Mouse (Mus musculus) spleen, embryonic (tissue): ENCODE results near the gene 2010111I01Rik.

Source experiments
- CTCF ChIA-PET: fragments of 350-600 bp; sonication (Branson Sonifier 250); formaldehyde crosslinking; loops from one replicate; lab custom pipeline; 2022; lab: Charles Lee

2010111I01Rik gene

DNA sequence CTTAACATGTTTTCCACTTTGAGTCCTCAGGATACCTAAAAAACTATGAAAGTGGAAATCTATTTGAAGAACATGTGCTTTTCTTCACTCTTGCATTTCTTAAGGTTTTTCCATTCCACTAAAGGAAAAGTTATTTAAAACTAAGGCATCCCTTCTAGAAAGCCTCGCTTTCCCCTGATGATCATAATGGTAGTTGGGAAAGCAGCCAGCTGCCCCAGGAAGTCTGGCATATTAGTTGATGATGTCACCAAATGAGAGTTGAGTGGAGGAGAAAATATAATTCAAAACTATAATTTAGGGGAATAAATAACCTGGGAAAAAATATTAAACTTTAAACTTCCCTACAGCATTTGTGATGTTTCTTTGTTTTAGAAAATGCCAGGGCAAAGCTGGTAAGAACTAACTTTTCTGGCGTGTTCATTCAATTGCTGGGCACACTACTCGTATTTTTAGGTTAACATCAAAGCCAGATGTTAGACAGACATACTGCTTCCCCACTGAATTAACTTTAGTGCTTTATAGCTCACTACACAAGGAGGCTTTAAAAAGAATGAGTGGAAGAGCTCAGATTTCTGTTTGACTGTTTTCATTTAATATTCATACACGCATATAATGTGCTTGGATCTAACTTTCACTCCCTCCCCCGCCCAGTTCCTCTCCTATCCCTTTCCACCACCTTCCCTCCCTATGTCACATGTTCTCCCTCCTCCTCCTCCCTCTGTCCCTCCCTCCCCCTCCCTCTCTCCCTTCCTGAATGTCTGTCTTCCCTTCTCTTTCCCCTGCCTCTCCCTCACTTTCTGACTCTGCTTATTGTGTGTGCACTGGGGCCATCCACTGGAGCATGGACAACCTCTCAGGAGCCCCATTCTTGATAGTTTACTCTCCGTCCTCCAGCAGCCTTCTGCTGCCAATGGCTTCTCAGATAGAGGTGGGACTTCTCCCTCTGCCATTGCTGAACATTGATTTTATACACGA lies 58.8 kb downstream of the 2010111I01Rik start:
- CTCF ChIA-PET, result no interaction called here

GRCm38 (mm10) chr13:63030023-63030422 lies 65.3 kb downstream of the 2010111I01Rik start:
- CTCF ChIA-PET, result no interaction called here

DNA sequence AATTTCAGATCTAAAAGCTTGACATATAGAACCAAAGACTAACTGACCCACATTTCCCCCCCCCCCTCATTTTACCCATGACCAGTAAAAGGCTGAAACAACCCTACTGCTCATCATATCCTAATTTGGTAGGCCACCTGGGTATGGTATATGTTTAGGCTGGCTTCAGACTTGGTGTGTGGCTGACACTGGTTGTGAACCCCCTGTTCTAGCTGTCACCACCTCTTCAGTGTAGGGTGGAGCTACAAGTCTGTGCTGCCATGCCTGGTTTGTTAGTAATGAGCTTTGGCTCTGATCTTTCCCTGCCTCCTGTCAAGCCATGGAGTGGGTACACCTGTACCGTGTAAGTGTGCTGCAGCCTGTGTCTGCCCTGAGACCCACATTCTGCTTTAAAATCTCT lies 66.6 kb downstream of the 2010111I01Rik start:
- CTCF ChIA-PET, result no interaction called here

- CTCF ChIA-PET, result no interaction called here
Observed at GRCm38 (mm10) chr13:63032304-63032830, 67.7 kb downstream of the 2010111I01Rik start.

GRCm38 (mm10) chr13:63032958-63033357 lies 68.3 kb downstream of the 2010111I01Rik start:
- CTCF ChIA-PET, result no interaction called here

DNA sequence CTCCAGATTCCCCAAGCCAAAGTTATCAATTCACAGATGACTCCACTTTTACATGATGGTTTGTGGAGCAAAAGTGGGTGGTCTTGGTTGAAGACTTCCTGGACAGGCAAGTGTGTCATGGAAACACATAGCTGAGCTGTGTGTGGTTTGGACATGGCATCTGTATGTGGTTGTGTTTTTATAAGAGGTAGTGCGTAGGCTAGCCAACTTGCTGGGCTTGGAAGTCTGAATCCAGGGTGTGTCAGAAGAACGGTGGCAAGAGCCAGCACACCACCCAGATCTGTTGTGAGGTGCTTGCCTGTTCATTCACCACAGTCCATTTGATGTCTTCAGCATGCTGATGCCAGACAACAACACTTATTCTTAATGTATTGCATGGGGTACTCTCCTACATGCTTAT lies 68.7 kb downstream of the 2010111I01Rik start:
- CTCF ChIA-PET, result no interaction called here

DNA sequence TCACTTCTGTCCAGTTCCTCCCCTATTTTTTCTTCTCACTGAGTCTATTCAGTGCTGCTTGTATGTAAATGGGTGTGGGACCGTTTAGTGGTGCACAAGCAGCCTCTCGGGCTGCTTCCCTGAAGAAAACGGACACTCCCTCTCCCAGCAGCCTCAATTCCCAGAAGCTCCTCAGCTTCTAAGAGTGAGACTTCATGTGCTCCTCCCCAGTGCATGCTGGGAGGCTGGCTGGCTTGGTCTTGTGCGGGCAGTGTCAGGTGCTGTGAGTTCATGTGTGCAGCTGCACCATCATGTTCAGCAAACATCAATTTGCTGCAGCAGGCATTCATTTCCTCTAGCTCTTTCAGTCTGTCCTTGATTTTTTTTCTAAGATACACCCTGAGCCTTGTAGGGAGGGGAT lies 70.0 kb downstream of the 2010111I01Rik start:
- CTCF ChIA-PET, result no interaction called here

- CTCF ChIA-PET, result no interaction called here
Observed at GRCm38 (mm10) chr13:63037906-63038305, 73.2 kb downstream of the 2010111I01Rik start.

GRCm38 (mm10) chr13:63038415-63038814 lies 73.7 kb downstream of the 2010111I01Rik start:
- CTCF ChIA-PET, result no interaction called here

GRCm38 (mm10) chr13:63038871-63039270 lies 74.2 kb downstream of the 2010111I01Rik start:
- CTCF ChIA-PET, result no interaction called here

DNA sequence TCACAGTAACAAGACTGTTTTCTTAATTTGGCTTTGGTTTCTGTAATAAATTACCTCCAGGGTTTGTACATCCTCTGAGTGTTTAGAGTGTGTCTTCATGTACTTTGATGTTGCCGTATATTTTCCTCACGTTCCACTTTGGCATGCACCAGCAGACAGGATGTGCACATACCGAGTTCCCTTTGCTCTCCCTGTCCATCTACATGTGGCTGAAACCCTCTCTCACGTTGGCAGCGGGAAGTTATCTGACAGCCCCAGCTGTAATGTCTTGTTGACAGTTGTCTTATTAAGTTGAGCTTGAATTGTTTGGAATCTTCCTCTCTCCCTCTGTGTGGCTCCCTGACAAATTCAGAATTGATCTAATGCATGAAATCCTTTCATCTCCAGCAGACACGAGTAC lies 74.6 kb downstream of the 2010111I01Rik start:
- CTCF ChIA-PET, result no interaction called here

DNA sequence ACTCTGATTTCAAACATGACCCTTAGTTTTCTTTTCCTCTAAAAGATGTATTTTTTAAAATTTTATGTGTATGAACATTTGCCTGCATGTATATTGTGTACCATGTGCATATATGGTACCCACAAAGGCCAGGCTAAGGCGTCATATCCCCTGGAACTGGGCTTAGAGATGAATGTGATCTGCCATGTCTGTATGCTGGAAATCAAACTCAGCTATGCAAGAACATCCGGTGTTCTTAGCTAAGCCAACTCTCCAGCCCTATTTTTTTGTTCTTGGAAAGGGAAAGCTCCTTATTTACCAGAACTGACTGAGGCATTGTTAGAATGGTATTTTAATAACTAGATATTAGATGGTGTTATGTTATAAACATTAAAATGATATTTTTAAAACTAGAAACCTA lies 75.2 kb downstream of the 2010111I01Rik start:
- CTCF ChIA-PET, result no interaction called here

DNA sequence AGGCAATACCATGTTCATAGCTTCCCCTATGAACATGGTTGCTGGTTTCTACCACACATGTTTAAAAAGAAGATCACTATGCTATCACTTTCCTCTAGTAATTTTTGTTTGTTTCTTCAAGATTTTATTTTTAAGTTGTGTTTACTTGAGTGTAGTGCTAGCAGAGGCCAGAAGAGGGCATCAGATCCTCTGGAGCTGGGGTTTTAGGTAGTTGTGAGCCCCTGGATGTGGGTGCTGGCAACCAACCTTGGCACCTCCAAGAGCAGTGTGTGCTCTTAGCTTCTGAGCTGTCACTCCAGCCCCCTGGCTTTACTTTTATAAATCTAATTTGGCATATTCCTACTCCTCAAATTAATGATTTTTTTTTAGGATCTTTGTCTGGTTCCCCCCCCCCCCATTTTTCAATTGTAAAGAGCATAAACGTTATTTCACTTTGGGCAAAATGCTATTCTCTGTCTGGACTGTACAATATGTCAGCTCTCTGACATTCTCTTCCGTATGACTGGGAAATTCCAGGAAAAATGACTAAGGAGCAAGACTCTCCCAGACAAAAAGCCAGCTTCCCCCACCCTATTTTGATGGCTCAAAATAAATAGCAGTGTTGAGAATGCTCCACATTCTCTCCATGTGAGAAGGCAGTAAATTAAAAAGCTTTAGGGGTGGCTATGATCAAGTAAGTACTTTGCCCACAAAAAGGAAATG lies 81.0 kb downstream of the 2010111I01Rik start:
- CTCF ChIA-PET, result interaction anchor here (0.5 to 1.3 kb wide), 5 partner anchors 36 to 290 kb away, joined by 6 to 8 read pairs (median 7); no protein-coding TSS in a partner anchor

GRCm38 (mm10) chr13:63046206-63047020 lies 81.7 kb downstream of the 2010111I01Rik start:
- CTCF ChIA-PET, result interaction anchor here (0.5 to 1.3 kb wide), 5 partner anchors 120 to 290 kb away, joined by 3 to 8 read pairs (median 7); no protein-coding TSS in a partner anchor

DNA sequence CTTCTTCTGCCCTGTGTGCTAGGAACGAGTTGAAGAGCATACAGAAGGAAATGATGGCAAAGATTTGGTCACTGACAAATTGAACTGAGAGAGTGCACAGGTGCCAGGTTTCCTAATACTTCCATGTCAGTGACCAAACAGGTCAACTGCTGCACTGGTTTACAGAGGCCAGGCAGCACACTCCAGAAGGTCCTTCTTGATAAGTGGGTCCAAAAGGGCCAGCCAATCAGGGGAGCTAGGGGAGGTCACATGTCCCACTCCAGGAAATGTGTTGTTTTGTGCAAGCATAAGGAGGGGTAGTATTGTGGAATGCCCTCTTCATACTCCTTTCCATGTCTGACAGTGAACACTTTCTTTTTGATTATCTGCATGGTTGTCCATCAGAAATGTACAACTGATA lies 99.0 kb downstream of the 2010111I01Rik start:
- CTCF ChIA-PET, result no interaction called here

DNA sequence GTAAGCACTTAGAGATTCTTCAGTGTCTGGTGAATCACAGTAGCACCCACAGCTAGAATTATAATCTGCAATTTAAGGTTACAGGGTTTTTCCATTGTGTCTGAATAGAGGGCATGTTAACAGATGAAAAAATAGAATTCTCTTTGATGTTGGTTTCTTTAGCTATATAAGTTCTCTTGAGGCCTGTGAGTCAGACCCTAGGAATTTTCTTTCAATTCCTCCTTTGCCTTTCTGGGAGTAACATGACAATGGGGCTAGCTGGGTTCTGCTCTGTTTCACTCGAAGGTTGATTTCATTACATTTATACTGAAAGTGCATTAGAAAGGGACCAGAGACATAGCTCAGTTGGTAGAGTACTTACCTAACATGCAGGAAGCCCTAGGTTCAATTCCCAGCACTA lies 101.9 kb downstream of the 2010111I01Rik start:
- CTCF ChIA-PET, result no interaction called here

DNA sequence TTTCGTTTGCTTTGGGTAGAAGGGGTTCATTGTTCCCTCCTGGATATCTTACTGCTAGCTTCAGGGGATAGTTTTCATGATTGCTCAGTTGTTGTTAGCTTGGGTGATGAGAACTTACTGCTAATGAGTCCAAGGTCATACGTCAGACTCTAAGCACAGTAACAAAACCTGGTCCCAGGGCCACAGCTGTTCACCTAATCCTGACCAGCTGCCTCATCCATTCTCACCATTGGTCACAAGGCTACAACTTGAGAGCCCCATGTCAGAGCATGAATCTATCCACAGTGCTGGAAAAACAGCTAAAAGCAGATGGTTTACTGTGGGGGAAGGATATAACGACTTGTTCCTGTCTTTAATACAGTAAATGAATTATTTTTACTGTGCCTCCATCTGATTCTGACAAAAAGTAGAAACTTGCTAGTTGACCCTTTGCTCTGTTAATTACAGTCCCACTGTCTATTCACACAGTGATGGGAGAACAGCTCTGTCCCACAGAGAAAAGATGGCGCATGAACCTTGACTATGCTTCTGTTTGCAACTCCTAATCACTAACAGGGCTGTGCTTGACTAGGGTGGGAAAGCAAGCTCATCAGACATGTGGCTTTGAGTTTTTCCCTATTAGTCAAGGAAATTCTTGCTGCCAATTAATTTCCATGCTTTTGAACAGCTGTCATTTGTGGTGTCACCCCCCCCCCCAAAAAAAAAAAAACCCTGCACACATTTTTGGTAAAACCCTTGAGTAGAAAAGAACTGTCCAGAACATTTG lies 103.9 kb downstream of the 2010111I01Rik start:
- CTCF ChIA-PET, result no interaction called here

- CTCF ChIA-PET, result no interaction called here
Observed at GRCm38 (mm10) chr13:63071874-63072273, 107.2 kb downstream of the 2010111I01Rik start.

- CTCF ChIA-PET, result no interaction called here
Observed at GRCm38 (mm10) chr13:63072376-63072775, 107.7 kb downstream of the 2010111I01Rik start.

DNA sequence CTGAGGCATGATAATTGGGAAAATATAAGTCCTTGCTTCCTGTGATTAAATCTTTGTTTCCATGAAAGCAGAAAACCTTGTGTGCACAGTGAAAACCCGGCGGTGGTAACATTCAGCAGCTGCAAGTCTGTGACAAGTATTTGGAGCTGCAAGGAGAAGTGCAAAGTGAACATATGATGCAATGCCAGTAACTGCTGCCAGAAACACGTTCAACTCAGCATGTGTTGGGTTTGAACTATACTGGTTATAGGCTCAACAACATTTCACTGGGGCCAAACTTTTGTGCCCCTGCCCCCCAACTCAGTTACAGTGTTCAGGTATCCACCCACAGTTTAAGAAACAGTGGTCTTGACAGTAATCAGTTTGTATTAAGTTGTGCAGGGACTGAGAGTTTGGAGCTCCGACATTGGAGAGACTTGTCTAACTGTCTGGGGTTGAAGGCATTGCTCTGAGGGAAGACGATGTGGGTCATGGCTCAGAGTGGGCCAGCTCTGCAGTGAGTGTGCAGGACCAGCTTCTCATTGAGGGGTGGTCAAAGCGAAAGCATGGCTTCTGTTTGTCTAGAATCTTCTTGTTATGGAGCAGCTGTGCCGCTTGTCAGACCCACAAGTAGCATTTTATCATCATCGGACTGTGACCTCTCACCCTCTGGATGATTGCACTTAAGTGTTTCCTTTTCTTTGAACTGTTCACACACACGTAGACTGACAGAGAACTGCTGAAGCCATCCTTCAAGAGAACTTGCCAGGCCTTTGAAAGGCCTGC lies 109.4 kb downstream of the 2010111I01Rik start:
- CTCF ChIA-PET, result no interaction called here
